Mouse (Mus musculus): ENCODE results near the gene Prox1.

Gene Prox1

DNA sequence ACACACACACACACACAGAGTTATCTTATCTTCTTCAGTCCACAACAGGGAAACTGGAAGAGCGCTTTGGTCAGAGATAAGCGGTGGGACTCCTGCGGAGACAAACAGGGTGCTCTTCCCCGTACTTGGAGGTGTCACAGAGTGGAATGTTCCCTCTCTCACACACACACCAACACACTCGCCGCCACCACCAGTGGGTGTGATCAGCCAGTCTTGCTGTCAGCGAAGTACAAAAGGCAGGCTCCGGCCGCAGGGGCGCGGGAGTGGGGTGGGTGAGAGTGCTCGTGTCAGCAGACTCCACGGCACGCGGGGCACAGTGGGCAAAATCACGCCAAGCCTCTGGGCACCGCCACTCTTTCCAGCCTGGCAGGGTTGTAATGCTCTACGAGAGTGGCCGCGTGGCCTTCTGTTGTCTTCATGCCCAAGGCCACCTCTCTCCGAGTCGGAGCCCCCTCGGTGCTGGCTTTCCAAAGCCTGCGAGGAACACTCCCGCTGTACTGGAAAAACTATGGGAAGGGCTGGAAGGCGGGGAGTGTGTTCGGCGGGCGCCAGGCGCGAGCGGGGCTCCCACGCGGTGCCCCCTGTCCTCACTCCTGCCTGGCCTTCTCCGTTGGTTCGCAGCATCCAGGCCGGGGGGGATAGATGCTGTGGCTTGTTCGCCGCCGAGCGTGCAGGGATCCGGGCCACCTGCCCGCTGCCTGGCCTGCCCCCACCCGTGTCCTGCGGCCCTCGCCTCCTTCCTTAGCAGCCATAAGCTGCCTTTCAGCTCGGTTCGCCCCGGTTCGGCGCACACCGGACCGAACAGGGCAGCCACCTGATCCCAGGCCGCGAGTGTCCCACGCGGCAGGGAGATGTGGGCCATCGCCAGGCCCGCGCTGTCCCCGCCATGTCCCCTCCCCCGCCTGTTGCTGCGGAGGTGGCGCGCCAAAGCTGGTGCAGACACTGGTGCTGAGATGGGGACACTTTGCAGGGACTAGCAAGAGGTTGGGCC, 4.5 kb upstream of the Prox1 start:
- in situ Hi-C loops (cut with MboI; ENCODE audit: low pct_unique_long_range_greater_than_20kb in 1 of 2, low sequenced_read_pairs in 2 of 2, unreplicated experiment in 1 of 2), result no loop called here

DNA sequence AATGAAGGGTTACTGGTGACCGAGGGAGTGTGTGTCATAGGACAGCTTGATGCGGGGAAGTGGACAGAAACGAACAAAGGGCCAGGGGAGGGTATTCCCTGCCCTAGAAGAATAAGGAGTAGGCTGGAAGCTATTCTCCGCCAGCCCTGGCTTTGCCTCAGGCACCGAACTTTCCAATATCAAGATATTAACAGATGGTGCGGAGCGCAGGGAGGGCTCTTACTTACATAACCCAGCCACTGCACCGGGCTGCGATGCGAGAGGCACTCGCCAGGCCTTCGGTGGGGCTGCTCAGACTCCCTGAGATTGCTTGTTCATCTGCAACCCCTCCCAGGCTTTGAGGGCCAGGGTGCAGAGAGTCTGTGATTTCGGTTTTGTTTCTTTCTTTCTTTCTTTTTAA, 3.7 kb upstream of the Prox1 start:
- in situ Hi-C loops (cut with MboI; ENCODE audit: low pct_unique_long_range_greater_than_20kb in 1 of 2, low sequenced_read_pairs in 2 of 2, unreplicated experiment in 1 of 2), result no loop called here

DNA sequence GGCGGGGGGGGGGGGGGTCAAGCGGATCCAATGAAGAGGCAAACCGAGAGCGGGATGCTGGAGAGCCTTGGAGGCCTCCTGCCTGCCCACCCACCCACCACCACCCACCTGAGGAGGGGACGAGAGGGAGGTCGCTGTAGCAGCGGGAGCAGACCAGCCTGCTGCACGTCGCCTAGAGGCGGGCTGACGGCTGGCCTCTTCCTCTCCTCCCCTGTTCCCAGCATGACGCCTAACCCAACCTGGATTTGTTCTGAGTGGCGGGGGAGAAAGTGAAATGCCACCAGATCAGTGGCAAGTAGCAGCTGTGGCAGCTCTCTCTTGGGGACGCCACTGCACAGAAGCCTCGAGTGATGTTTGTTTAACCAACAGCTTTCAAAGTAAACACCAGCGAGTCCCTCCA, 3.1 kb upstream of the Prox1 start:
- in situ Hi-C loops (cut with MboI; ENCODE audit: low pct_unique_long_range_greater_than_20kb in 1 of 2, low sequenced_read_pairs in 2 of 2, unreplicated experiment in 1 of 2), result no loop called here

DNA sequence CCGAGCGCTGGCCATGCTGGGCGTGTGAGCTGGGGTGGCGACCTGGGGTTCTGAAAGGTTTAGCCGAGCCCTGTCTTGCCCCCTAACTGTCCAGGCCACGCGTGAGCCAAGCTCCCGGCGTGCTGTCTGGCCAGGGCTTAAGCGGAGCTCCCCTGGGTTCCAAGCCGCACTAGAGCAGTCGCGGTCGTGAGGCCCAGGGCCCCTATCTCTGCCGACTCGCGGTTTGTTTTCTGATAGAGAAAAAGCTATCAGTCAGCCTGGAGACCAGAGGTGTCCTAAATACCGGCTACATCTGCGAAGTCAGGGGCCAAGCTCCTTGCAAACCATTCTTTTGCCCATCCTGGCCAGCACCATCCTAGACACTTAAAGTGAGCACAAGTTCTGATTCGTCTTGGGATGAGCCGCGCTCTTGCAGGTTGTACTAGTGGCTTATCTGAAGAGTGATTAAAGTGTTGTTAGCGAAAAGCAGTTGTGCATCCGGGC, 2.5 kb upstream of the Prox1 start:
- in situ Hi-C loops (cut with MboI; ENCODE audit: low pct_unique_long_range_greater_than_20kb in 1 of 2, low sequenced_read_pairs in 2 of 2, unreplicated experiment in 1 of 2), result no loop called here

GRCm38 (mm10) chr1:190172311-190172978, 1.9 kb upstream of the Prox1 start:
- in situ Hi-C loops (cut with MboI; ENCODE audit: low pct_unique_long_range_greater_than_20kb in 1 of 2, low sequenced_read_pairs in 2 of 2, unreplicated experiment in 1 of 2), result no loop called here

DNA sequence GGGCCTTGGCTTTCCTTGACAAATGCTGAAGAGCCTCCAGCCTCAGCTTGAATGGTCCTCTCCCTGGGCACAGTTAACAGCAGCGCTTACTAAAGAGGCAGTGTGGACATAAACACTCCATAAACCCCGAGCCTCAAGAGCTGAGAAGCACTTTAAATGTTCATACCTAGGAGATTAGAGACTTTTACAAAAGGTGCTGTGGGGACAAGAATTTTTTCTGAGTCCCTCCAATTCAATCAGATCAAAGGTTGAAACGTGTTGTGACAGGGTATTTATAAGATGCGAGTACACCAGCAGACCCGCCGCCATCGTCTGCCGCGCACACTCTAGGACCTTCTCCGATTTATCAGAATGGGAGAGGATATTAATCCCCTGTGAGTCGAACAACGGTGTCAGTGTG, 1.2 kb upstream of the Prox1 start:
- in situ Hi-C loops (cut with MboI; ENCODE audit: low pct_unique_long_range_greater_than_20kb in 1 of 2, low sequenced_read_pairs in 2 of 2, unreplicated experiment in 1 of 2), result no loop called here

DNA sequence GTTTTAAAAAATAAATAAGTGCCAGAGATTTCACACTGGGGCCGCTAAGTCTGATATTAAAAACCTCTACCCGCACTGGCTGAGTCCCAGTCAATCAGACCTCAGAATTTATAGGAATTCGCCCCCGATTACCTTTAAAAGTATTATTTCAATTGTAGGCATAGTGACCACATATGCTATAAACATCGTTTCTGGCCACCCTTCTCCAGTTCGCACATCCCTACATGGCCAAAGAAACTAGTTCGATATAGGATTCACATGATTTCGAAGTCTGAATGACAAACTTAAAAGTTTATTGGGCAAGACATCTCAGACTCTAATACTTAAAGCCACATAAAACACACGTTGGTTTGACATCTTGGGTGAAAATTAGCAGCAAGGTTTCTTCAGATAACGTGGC, 827 bp upstream of the Prox1 start:
- in situ Hi-C loops (cut with MboI; ENCODE audit: low pct_unique_long_range_greater_than_20kb in 1 of 2, low sequenced_read_pairs in 2 of 2, unreplicated experiment in 1 of 2), result no loop called here

DNA sequence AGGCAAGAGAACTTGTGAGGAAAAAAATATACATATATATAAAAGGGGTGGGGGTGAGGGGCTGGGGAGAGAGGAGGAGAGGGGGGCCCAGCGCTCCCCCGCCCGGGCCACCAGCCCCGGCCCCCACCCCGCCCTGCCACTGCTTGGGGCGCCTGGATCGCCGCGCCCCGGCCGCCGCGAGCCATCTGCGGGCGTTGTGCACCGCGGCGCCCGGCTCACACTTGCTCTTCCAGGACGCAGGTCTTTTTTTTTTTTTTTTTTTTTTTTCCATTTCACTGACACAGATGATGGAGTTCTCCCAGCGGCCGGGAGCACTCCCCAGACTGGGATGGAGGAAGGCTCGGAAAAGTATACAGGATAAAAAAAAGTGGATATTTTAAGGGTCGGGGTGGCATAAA, 304 bp upstream of the Prox1 start:
- in situ Hi-C loops (cut with MboI; ENCODE audit: low pct_unique_long_range_greater_than_20kb in 1 of 2, low sequenced_read_pairs in 2 of 2, unreplicated experiment in 1 of 2), result no loop called here

DNA sequence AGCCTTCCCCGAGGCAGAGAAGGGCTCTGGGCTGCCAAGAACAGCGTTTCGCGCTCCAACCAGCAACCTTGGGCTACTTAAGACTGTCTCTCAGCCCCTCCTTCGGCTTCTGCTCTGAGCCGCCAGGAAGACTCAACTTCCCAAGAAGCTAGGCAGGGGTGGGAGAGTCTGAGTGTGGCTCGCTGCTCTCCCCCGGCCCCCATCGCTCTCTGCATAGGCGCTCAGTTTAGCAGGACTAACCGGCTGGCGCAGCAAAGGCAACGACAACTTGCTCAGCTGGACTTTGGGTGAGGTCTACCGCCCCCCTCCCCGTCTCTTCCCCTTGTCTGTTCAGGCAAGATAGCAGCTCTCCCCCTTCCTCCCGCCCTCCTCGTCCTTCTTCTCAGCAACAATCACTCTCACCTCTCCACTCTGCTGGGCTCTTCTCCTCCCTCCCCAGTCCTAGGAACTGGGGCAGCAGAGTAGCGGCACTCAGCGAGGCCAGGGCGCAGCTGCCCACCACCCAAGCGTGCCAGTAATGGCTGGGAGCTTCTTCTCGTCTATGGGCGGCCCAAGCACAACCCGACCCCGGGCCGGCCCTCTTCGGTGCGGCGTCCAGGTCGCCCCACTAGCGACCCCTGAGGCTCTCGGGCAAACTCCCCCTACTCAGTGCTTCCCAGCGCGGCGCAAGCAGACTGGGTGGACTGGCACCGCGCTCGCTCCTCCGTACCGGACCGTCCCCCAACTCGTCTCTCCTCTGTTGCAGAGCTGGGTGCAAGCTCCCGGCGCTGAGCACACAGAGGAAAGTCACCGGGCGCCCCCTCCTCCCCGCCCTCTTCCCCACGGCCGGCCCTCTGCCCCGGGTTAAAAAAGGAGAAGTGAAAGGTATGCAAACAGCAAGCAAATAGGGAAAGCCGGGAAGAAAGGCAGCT, 1.5 kb downstream of the Prox1 start:
- in situ Hi-C loops (cut with MboI; ENCODE audit: low pct_unique_long_range_greater_than_20kb in 1 of 2, low sequenced_read_pairs in 2 of 2, unreplicated experiment in 1 of 2), result loop anchor here in 1 of 2 experiments (10.0 kb wide), 1 partner anchor 444 kb away; the partner anchor contains the start of gene Ptpn14

DNA sequence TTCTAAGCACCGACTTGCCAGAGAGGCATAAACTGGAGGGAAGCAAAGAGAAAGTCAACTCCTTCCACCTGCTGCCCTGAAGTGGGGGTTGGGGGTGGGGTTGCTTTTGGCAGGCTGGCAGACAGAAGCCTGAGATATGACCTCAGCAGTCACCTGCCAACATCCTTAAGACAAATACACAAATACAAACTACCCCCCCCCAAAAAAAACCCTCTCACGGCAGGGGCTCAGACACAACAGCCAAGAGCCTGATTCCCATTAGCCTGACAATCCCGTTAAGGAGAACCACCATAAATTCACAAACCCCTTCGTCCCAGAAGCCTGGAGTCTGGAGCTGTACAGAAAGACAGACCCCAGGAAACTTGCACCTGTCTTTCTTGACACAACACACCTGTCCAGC, 2.4 kb downstream of the Prox1 start:
- in situ Hi-C loops (cut with MboI; ENCODE audit: low pct_unique_long_range_greater_than_20kb in 1 of 2, low sequenced_read_pairs in 2 of 2, unreplicated experiment in 1 of 2), result loop anchor here in 1 of 2 experiments (10.0 kb wide), 1 partner anchor 443 kb away; the partner anchor contains the start of gene Ptpn14

DNA sequence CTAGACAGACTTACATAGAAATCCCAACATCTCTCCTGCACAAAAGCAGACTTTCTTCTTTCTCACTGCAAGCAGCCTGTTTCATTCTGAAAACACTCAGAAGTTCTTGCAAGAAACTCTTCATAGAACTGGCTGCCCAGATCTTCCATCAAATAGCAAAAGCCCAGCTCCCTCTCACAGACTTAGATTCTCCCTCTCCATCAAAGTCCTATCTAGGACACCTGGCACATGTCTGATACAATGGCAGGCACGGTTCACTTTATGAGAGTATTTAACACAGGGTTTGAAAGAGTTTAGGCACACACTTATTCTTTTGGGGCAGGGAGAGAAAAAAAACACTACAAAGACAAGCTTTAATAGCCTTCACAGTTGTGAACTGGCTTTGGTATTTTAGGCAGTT, 2.9 kb downstream of the Prox1 start:
- in situ Hi-C loops (cut with MboI; ENCODE audit: low pct_unique_long_range_greater_than_20kb in 1 of 2, low sequenced_read_pairs in 2 of 2, unreplicated experiment in 1 of 2), result loop anchor here in 1 of 2 experiments (10.0 kb wide), 1 partner anchor 443 kb away; the partner anchor contains the start of gene Ptpn14

GRCm38 (mm10) chr1:190165511-190165910, 5.0 kb downstream of the Prox1 start:
- in situ Hi-C loops (cut with MboI; ENCODE audit: low pct_unique_long_range_greater_than_20kb in 1 of 2, low sequenced_read_pairs in 2 of 2, unreplicated experiment in 1 of 2), result loop anchor here in 1 of 2 experiments (10.0 kb wide), 1 partner anchor 441 kb away; the partner anchor contains the start of gene Ptpn14

GRCm38 (mm10) chr1:190163471-190163870, 7.0 kb downstream of the Prox1 start:
- in situ Hi-C loops (cut with MboI; ENCODE audit: low pct_unique_long_range_greater_than_20kb in 1 of 2, low sequenced_read_pairs in 2 of 2, unreplicated experiment in 1 of 2), result loop anchor here in 1 of 2 experiments (10.0 kb wide), 1 partner anchor 439 kb away; the partner anchor contains the start of gene Ptpn14

DNA sequence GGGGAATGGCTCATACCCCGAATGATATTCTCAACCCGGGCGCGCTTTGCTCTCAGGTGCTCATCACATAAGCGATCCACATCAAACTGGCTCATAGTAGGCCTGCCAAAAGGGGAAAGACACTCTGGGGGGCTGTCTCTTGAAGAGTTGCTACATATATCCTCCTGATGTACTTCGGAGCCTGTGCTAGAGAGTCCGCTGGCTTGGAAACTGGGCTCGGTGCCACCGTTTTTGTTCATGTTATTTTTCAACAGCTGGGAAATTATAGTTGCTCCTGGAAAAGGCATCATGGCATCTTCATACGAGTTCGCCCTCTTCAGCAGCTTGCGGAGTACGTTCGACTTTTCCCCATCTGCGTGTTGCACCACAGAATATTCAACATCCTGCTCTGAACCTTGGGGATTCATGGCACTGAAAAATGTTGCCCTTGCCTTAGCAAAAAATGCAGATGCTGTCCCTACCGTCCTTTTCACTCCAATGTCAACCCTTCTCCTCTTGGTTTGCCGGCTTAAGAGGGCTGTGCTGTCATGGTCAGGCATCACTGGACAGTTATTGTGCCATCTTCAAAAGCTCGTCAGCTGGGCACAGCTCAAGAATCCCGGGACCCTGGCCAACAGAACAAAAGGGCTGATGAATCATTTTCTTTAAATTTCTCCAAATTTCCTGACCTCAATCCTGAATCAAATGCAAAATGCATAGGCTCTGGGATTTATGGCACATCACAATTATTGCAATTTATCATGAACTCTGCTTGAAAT, 8.6 kb downstream of the Prox1 start:
- in situ Hi-C loops (cut with MboI; ENCODE audit: low pct_unique_long_range_greater_than_20kb in 1 of 2, low sequenced_read_pairs in 2 of 2, unreplicated experiment in 1 of 2), result loop anchor here in 1 of 2 experiments (10.0 kb wide), 1 partner anchor 437 kb away; the partner anchor contains the start of gene Ptpn14

DNA sequence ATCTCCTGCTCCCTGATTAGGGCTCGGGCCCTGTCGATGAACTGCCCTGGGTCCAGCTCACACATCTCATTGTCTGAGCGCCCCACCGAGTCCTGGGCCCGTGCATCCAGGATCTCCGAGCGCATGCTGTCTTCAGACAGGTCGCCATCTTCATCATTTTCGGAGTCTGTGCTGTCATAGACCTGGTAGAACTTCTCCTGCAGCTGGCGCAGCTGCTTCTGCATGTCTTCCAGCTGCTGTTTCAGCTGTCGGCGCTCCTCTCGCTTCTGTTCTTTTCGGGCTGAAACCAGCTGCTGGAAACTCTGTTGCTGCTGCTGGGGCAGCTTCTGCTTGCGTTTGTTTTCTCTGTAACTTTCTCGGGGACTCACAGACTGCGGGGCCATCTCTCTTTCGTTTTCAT, 9.2 kb downstream of the Prox1 start:
- in situ Hi-C loops (cut with MboI; ENCODE audit: low pct_unique_long_range_greater_than_20kb in 1 of 2, low sequenced_read_pairs in 2 of 2, unreplicated experiment in 1 of 2), result loop anchor here in 1 of 2 experiments (10.0 kb wide), 1 partner anchor 436 kb away; the partner anchor contains the start of gene Ptpn14

DNA sequence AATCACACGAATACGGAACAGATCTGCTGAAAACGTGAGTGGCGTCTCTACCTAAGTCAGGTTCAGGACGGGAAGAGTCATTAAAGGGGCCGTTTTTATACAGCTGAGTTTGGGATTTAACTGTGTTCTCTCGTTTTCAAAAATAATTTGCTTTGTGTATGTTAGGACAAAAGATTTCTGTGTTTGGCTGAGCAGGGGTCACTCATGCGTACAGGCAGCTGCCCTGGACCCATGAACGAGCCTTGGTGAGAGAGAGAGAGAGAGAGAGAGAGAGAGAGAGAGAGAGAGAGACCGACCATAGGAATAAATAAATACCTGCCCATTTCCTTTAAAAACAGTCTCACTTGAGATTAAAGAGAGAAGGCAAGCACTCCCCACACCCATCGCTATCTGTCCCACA, 11.1 kb downstream of the Prox1 start:
- in situ Hi-C loops (cut with MboI; ENCODE audit: low pct_unique_long_range_greater_than_20kb in 1 of 2, low sequenced_read_pairs in 2 of 2, unreplicated experiment in 1 of 2), result no loop called here

DNA sequence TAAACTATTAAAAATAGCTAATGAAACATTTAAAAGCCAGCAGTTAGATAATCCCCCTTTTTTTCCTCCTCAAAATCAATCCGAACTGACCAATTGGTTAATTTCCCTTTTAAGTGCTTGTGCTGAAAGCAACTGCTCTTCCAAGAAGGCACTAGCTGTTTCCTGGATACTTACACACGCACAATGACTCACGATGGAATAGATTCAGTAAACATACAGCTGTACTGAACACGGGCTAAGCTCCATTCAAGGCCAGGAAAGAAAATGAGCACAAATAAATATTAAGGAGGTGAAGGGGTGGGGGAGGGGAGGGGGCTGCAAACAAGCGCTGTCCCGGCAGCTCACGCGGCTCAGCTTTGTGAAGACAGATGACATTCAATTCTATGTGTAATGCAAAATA, 14.8 kb downstream of the Prox1 start:
- in situ Hi-C loops (cut with MboI; ENCODE audit: low pct_unique_long_range_greater_than_20kb in 1 of 2, low sequenced_read_pairs in 2 of 2, unreplicated experiment in 1 of 2), result no loop called here
